Mouse (Mus musculus) lung, postnatal 0 days (tissue): ENCODE measurements around the gene Rtbdn. TPM values are rescaled to one million over a fixed set of nuclear protein-coding genes. Genes with fewer than 3 reads are reported as not detected.

Source experiments
- ATAC-seq: fragments of 200-750 bp; cut with Nextera tagmentation; 2 replicates; pipeline ENCODE4 v1.8.0; 2017; ENCODE audit warnings: moderate library complexity
- DNase-seq: peaks from one replicate; pipeline ENCODE4 v3.0.0-alpha.2; 2016; ENCODE audit warnings: low spot score
- H3K27ac ChIP-seq: fragments of 300-500 bp; sonication (generic); 2 replicates; pipeline ENCODE4 v1.5.1; 2014; ENCODE audit warnings: antibody characterized with exemption, mild to moderate bottlenecking, low read length, mixed read lengths
- H3K27me3 ChIP-seq: fragments of 300-500 bp; sonication (generic); replicated peaks from 2 replicates; pipeline ENCODE4 v1.6.1; 2014; ENCODE audit warnings: low read length, mixed read lengths; ENCODE audit not compliant: insufficient read depth
- H3K36me3 ChIP-seq: fragments of 300-500 bp; sonication (generic); 2 replicates; pipeline ENCODE4 v1.6.1; 2014; ENCODE audit warnings: low read length, mixed read lengths; ENCODE audit not compliant: insufficient read depth
- H3K4me1 ChIP-seq: fragments of 300-500 bp; sonication (generic); 2 replicates; pipeline ENCODE4 v1.6.1; 2014; ENCODE audit warnings: antibody characterized with exemption, low read depth, low read length, mixed read lengths; ENCODE audit not compliant: insufficient read depth
- H3K4me2 ChIP-seq: fragments of 300-500 bp; sonication (generic); replicated peaks from 2 replicates; pipeline ENCODE4 v1.6.1; 2014; ENCODE audit warnings: low read depth, mild to moderate bottlenecking, low read length, moderate library complexity, mixed read lengths
- H3K4me3 ChIP-seq: fragments of 300-500 bp; sonication (generic); 2 replicates; pipeline ENCODE4 v1.5.1; 2014; ENCODE audit warnings: low read depth, low read length
- H3K9ac ChIP-seq: fragments of 300-500 bp; sonication (generic); replicated peaks from 2 replicates; pipeline ENCODE4 v1.6.1; 2014; ENCODE audit warnings: low read depth, mild to moderate bottlenecking
- H3K9me3 ChIP-seq: fragments of 300-500 bp; sonication (generic); 2 replicates; pipeline ENCODE4 v1.6.1; 2016; ENCODE audit warnings: low read length, mixed read lengths
- CTCF ChIP-seq: IDR thresholded peaks from 2 replicates; pipeline ENCODE4 v1.5.1; 2016; ENCODE audit warnings: antibody characterized with exemption, mild to moderate bottlenecking
- EP300 ChIP-seq: IDR thresholded peaks from 2 replicates; pipeline ENCODE4 v1.6.1; 2016; ENCODE audit warnings: antibody characterized with exemption, mild to moderate bottlenecking, control low read depth
- WGBS: fragments of 180-500 bp; shearing (Covaris S2); extraction: QIAGEN DNeasy Blood & Tissue Kit; methylation state at CpG from one replicate; pipeline ENCODE4 v1.1.7; 2014; 5-methylcytosine and 5-hydroxymethylcytosine counted together
- polyA plus RNA-seq: library from polyadenylated mRNA; unstranded; fragments of >200 nt; fragmentation: Nextera tagmentation; extraction: Ambion mirVana; gene quantifications from 2 replicates; pipeline ENCODE4 v1.2.1, GENCODE M21; 2015

Rtbdn gene
- not detected in 2 replicates for polyA plus RNA-seq

DNA sequence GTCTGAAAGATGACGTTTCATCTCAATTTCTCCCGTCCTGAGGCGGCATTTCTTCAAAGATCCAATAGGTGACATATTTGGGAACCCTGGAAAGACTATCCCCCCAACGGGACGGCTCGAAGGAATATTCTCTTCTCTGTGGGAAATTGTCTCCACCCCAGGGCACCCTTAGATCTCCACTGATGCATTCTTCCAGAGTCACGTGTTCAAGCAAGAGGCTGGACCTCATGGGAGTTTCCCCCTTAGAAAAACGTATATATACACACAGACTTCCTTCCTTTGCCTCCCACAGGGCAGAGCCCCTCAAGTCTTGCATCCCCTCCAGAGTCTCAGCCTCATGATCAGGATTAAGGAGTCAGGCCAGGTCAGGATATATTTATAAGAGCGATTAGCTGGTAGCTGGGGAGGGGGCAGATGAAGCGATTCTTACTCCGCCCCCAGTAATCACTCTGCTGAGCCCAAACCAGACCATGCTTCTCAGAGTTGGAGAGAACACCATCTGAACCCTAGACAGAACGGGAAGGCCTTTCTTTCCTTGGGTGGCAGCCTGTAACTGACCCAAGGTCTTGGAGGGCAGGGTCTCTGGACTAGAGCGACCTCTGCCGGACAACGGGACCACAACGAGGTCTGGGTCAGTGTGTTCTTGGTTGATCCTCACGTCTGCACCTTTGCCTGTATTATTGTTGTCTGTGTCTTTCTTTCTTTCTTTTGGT, at the start of gene Rtbdn:
Gene Rtbdn, plus strand, starts transcription at position 464 of the 713 bp plus-strand sequence.
- DNase-seq (no peak), ATAC-seq (peak; percentile 16; the same call in 1 of the 2 replicates)
- Histone ChIP-seq H3K9ac (no peak within 1 kb of the TSS), H3K4me2 (peak within 1 kb of the TSS; percentile 55), H3K36me3 (no peaks in the 10 kb centered on the region), H3K27ac (no peak within 1 kb of the TSS), H3K4me1 (no peaks in the 10 kb centered on the region), H3K27me3 (peaks cover 48% of the 10 kb centered on the region), H3K4me3 (peak within 1 kb of the TSS; percentile 32), H3K9me3 (no peaks in the 10 kb centered on the region)
- TF ChIP-seq EP300: no peak
- peak; percentile 46 for TF ChIP-seq CTCF
- 9% methylated on average over 17 of the region's 17 CpGs for WGBS

DNA sequence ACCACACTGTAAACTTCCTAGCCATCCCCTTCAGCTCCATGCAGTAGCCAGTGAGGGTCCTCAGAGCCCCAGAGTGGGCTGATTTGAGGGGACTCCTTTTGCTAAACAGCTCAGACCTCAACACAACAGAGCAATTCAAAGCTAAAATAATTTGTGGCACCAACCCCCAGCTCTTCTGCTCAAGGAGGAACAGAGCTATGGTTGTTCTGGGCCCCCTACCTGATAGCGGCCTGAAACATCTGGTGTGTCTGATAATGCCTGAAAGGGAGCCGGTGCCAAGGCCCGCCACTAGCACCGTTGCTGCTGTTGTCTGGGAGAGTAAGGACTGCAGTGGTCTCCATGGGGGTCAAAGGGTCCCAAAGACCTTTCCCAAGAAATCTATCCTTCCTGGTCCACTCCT, 45.7 kb upstream of the Rtbdn start:
- no peak for ATAC-seq
- no peak overlapping the region for H3K4me2 ChIP-seq
- H3K27me3 ChIP-seq: 0 out of 2 replicates have a peak, but pooled peaks cover 4% of the 10 kb centered on the region
- H3K27ac ChIP-seq: no peak overlapping the region
- 63% methylated on average over 4 of the region's 4 CpGs for whole genome bisulfite sequencing
- no peak for DNase-seq
- TF ChIP-seq CTCF (no peak), EP300 (no peak)
- no peak overlapping the region for H3K9ac ChIP-seq
- no peaks in the 10 kb centered on the region for H3K9me3 ChIP-seq
- H3K36me3 ChIP-seq: no peaks in the 10 kb centered on the region
- no peak overlapping the region for H3K4me3 ChIP-seq
- H3K4me1 ChIP-seq: peaks cover 6% of the 10 kb centered on the region; the same call in 1 of the 2 replicates

DNA sequence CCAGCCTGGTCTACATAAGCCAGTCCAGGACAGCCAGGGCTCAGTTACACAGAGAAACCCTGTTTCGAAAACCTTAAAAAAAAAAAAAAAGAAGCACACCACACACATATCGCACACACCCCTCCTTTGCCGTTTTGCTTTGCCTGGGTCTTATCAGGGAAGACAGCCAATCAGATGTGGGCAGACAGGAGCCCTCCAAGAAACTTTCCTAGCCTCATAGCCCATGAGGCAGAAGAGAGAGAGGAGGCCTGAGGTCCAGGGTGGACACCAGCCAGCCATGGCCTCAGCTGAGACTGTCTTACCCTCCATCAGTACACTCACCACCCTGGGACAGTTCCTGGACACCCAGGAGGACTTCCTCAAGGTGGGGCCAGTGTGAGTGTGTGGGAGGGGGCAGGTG, 45.0 kb upstream of the Rtbdn start, which contains the start of gene Klf1:
Gene Klf1, plus strand, starts transcription at position 177 of the 400 bp plus-strand sequence.
- Histone ChIP-seq H3K4me1 (peaks cover 6% of the 10 kb centered on the region; the same call in 1 of the 2 replicates), H3K9ac (peak within 1 kb of the TSS; percentile 29; the same call in 1 of the 2 replicates), H3K27ac (no peak within 1 kb of the TSS), H3K27me3 (0 out of 2 replicates have a peak, but pooled peaks cover 4% of the 10 kb centered on the region), H3K9me3 (no peaks in the 10 kb centered on the region), H3K36me3 (no peaks in the 10 kb centered on the region), H3K4me3 (peak within 1 kb of the TSS; percentile 48), H3K4me2 (peak within 1 kb of the TSS; percentile 99)
- TF ChIP-seq EP300 (no peak), CTCF (no peak)
- no peak for DNase-seq
- no peak for ATAC-seq
- WGBS: 60% methylated on average over 3 of the region's 3 CpGs

DNA sequence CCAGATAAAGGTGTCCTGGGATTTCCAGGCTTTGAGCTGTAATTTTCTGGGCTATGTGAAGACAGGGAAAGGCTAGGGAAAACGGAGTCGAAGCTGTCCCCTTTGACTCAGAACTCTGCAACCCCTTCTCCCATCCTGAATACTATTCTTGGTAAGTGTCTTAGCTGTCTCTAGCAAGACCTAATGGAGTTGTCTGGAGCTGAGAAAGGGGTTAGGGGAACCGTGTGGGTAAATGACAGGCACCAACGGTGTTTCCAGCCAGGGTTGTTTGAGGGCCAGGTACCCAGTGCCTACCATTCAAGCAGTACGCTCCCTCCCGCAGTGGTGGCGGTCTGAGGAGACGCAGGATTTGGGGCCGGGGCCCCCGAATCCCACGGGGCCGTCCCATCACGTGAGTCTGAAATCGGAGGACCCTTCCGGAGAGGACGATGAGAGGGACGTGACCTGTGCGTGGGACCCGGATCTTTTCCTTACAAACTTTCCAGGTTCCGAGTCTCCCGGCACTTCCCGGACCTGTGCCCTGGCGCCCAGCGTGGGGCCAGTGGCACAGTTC, 44.3 kb upstream of the Rtbdn start:
- Histone ChIP-seq H3K9me3 (no peaks in the 10 kb centered on the region), H3K27ac (no peak overlapping the region), H3K4me3 (peak overlapping the region; percentile 48), H3K4me2 (peak overlapping the region; percentile 99), H3K27me3 (0 out of 2 replicates have a peak, but pooled peaks cover 4% of the 10 kb centered on the region), H3K4me1 (peaks cover 6% of the 10 kb centered on the region; the same call in 1 of the 2 replicates), H3K36me3 (no peaks in the 10 kb centered on the region), H3K9ac (peak overlapping the region; percentile 29; the same call in 1 of the 2 replicates)
- ATAC-seq (0 out of 2 replicates have a peak, but pooled peaks have one; percentile 0), DNase-seq (peak; percentile 19)
- 4% methylated on average over 24 of the region's 24 CpGs for WGBS
- no peak for TF ChIP-seq CTCF
- TF ChIP-seq EP300: no peak

DNA sequence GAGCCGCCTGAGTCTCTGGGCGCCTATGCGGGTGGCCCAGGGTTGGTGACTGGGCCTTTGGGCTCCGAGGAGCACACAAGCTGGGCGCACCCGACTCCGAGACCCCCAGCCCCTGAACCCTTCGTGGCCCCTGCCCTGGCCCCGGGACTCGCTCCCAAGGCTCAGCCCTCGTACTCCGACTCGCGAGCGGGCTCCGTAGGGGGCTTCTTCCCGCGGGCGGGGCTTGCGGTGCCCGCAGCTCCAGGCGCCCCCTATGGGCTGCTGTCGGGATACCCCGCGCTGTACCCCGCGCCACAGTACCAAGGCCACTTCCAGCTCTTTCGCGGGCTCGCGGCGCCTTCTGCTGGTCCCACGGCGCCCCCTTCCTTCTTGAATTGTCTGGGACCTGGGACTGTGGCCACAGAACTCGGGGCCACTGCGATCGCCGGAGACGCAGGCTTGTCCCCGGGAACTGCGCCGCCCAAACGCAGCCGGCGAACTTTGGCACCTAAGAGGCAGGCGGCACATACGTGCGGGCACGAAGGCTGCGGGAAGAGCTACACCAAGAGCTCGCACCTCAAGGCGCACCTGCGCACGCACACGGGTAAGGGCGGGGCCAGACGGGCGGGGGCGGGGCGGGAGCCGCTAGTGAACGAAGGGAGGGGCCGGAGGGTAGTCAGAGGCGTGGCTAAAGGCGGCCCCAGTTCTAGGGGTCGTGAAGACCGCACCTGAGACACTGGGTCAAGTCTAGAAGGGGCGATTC, 43.7 kb upstream of the Rtbdn start:
- Histone ChIP-seq H3K4me3 (peak overlapping the region; percentile 48), H3K9me3 (no peaks in the 10 kb centered on the region), H3K27me3 (0 out of 2 replicates have a peak, but pooled peaks cover 4% of the 10 kb centered on the region), H3K4me1 (peaks cover 6% of the 10 kb centered on the region; the same call in 1 of the 2 replicates), H3K36me3 (no peaks in the 10 kb centered on the region), H3K9ac (peak overlapping the region; percentile 29), H3K27ac (peak overlapping the region; percentile 77), H3K4me2 (peak overlapping the region; percentile 99)
- ATAC-seq (peak; percentile 95), DNase-seq (peak; percentile 94)
- no peak for TF ChIP-seq EP300
- TF ChIP-seq CTCF: peak; percentile 93
- 3% methylated on average over 59 of the region's 68 CpGs for WGBS
